Mouse (Mus musculus) liver, adult 2 months (tissue): ENCODE results near the gene Nphp1. TPM values are rescaled to one million over a fixed set of nuclear protein-coding genes. Genes with fewer than 3 reads are reported as not detected.

ENCODE experiments used
- DNase-seq: peaks from one replicate; pipeline ENCODE4 v3.0.0-alpha.2; 2011; ENCODE audit warnings: low read depth, low spot score; ENCODE audit errors: extremely low read depth
- H3K27ac ChIP-seq: fragments of 200-500 bp; replicated peaks from 2 replicates; pipeline ENCODE4 v1.5.1; 2012; ENCODE audit warnings: low read depth, mild to moderate bottlenecking, control low read depth, inconsistent platforms, low read length; ENCODE audit not compliant: insufficient read depth
- H3K27me3 ChIP-seq: fragments of 200-500 bp; 2 replicates; pipeline ENCODE4 v1.6.1; 2012; ENCODE audit warnings: mild to moderate bottlenecking, moderate library complexity, low read length, inconsistent platforms; ENCODE audit not compliant: control insufficient read depth, insufficient read depth
- H3K36me3 ChIP-seq: fragments of 200-500 bp; 2 replicates; pipeline ENCODE4 v1.6.1; 2012; ENCODE audit warnings: low read length, inconsistent platforms; ENCODE audit not compliant: control insufficient read depth, insufficient read depth
- H3K4me1 ChIP-seq: fragments of 200-500 bp; 2 replicates; pipeline ENCODE4 v1.6.1; 2011; ENCODE audit warnings: low read length; ENCODE audit not compliant: control insufficient read depth, insufficient read depth
- H3K4me3 ChIP-seq: fragments of 200-500 bp; 2 replicates; pipeline ENCODE4 v1.5.1; 2011; ENCODE audit warnings: low read depth, mild to moderate bottlenecking, control low read depth, low read length, moderate library complexity; ENCODE audit not compliant: insufficient read depth
- H3K79me2 ChIP-seq: fragments of 200-500 bp; 2 replicates; pipeline ENCODE4 v1.6.1; 2012; ENCODE audit warnings: inconsistent platforms, mild to moderate bottlenecking, low read length, moderate library complexity; ENCODE audit not compliant: control insufficient read depth, insufficient read depth
- H3K9ac ChIP-seq: fragments of 200-500 bp; 2 replicates; pipeline ENCODE4 v1.6.1; 2012; ENCODE audit warnings: low read depth, mild to moderate bottlenecking, control low read depth, inconsistent platforms, low read length
- CTCF ChIP-seq: fragments of 200-500 bp; IDR thresholded peaks from 2 replicates; pipeline ENCODE4 v1.5.1; 2011; ENCODE audit warnings: low read depth, low read length, control low read depth
- POLR2A ChIP-seq: fragments of 200-500 bp; IDR thresholded peaks from 2 replicates; pipeline ENCODE4 v1.6.1; 2011; ENCODE audit warnings: low read length, control low read depth; ENCODE audit not compliant: insufficient read depth; ENCODE audit errors: extremely low read depth
- WGBS: fragments of 180-500 bp; shearing (Covaris S2); methylation state at CpG from one replicate; pipeline ENCODE4 v1.1.7; 2018; 5-methylcytosine and 5-hydroxymethylcytosine counted together
- polyA plus RNA-seq: library from polyadenylated mRNA; depleted of rRNA; stranded (reverse); fragments of >200 nt; gene quantifications from 2 replicates; pipeline ENCODE4 v1.2.3, GENCODE M21; 2012
- total RNA-seq: library from RNA; depleted of rRNA; stranded (reverse); fragments of >200 nt; gene quantifications from 2 replicates; pipeline ENCODE4 v1.2.3, GENCODE M21; 2014

The Nphp1 gene
- total and polyA plus RNA-seq, 2 experiments: 1.6 to 4.7 TPM

DNA sequence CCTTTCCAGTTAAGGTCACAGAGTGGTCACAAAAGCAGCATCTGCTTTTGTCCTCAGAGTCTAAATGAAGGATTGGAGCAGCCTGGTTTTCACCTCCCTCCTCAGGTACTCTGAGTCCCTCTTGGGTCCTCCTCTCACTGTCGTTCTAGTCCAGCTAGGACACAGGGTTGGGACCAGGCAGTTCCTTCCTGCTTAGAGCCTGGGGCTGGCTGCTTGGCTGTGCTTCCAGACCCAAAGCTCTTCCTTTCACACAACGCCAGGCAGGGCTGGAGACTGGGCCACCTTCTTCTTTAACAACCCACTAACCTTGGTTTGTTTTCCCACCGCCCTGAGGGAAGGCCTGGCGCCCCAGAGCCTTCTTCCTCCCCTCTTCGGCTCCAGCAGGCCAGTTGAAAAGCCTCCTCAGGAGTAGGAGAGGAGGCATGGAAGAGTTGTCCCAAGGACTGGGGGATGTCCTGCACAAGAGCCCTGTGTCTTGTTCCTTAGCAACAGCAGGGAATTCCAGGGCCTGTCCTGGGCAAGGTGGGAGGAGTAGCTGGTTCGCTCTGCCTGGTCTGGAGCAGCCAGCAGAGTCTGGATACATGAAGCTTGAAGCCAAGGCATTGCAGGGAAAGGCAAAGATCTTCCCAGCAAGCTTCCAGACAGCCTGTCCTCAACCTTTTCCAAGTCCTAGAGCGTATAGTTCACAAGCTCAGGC, 58.2 kb downstream of the Nphp1 start:
- Histone ChIP-seq H3K79me2 (no peaks in the 10 kb centered on the region), H3K27me3 (peaks cover 6% of the 10 kb centered on the region; the same call in 1 of the 2 replicates), H3K4me3 (no peak overlapping the region), H3K4me1 (no peaks in the 10 kb centered on the region), H3K9ac (no peak overlapping the region), H3K27ac (no peak overlapping the region), H3K36me3 (no peaks in the 10 kb centered on the region)
- 76% methylated on average over 7 of the region's 7 CpGs for WGBS
- TF ChIP-seq CTCF: no peak
- TF ChIP-seq POLR2A: no peak
- DNase-seq: no peak

DNA sequence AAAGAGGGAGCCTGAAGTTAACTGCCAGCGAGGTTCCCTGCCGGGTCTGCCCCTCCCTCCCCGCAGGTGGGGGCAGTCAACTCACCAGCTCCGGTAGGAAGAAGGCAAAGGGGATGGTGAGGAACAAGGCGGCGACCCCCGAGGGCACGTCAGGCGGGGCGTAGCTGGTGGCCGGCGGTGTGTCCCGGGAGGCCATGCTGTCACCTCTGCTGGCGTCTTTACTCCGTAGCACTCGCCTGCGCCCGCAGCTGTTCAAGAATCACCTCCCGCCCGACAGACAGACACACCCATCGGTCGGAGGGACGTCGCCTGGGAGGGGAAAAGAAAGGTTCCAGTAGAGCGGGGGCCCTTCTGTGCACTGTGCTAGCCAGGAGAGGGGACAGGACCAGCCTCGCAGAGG, 59.0 kb downstream of the Nphp1 start, which contains the start of gene Mall:
Gene Mall, minus strand, starts transcription at position 262 of the 400 bp plus-strand sequence.
- H3K9ac ChIP-seq: no peak within 1 kb of the TSS
- no peak within 1 kb of the TSS for H3K27ac ChIP-seq
- no peak for DNase-seq
- no peaks in the 10 kb centered on the region for H3K4me1 ChIP-seq
- H3K4me3 ChIP-seq: no peak within 1 kb of the TSS
- no peaks in the 10 kb centered on the region for H3K36me3 ChIP-seq
- WGBS: 10% methylated on average over 26 of the region's 26 CpGs
- no peaks in the 10 kb centered on the region for H3K79me2 ChIP-seq
- peaks cover 6% of the 10 kb centered on the region; the same call in 1 of the 2 replicates for H3K27me3 ChIP-seq
- no peak for TF ChIP-seq CTCF
- no peak for TF ChIP-seq POLR2A

DNA sequence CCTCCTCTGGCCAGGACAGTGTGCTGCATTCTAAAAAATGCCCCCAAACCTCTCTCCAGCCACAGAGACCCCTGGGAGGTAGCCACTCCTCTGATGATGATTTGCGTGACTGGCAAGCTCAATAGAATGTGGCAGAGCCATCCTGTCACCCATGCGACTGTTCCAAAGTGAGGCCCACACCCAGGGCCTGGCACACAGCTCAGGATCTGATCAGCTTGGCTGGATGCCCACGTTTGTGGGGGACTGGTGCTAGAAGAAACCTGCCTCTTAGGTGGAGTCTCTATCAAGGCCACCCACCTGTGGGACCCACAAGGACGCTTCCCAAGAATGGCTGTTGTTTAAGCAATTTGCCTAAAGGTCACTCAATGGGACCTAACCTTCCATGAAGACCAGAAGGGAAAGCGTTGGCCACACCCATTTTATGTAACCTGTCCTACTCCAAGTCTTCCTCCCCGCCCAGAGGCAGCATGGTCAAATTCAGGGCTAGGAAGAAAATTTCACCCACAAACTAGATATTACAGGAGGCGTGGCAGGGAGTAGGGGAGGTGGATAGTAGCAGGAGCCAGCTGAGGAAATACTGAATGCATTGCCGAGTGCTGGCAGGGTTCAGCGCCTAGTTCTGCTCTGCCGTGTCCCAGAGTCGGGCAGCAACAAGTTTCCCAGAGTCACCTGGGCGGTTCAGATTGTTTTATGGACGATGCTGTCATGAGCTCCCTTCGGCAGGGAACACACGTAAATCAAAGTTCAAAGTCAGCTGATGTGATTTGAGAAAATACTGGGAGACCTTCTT, 59.8 kb downstream of the Nphp1 start:
- no peaks in the 10 kb centered on the region for H3K4me1 ChIP-seq
- TF ChIP-seq CTCF (no peak), POLR2A (no peak)
- H3K36me3 ChIP-seq: no peaks in the 10 kb centered on the region
- 51% methylated on average over 15 of the region's 15 CpGs for WGBS
- no peak overlapping the region for H3K27ac ChIP-seq
- no peaks in the 10 kb centered on the region for H3K79me2 ChIP-seq
- no peak for DNase-seq
- H3K4me3 ChIP-seq: no peak overlapping the region
- H3K9ac ChIP-seq: no peak overlapping the region
- peaks cover 6% of the 10 kb centered on the region; the same call in 1 of the 2 replicates for H3K27me3 ChIP-seq

DNA sequence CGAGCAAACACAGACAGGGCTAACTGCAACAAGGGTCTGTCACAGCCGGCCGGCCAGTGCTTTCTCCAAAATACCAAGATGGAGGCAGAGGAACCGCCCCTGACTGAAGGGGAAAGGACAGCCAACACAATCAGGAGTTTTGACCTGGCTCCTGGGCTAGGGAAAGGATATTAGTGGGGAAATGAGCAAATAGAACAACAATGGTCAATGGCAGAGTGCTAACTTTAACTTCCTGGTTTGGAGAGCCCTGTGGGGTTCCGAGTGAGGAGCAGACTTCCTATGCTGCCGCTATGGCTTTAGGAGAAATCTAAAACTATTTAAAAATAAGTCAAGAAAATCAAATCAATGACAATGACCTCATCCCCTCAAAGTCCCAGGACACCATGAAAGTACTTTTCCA, 60.6 kb downstream of the Nphp1 start:
- Histone ChIP-seq H3K36me3 (no peaks in the 10 kb centered on the region), H3K4me1 (no peaks in the 10 kb centered on the region), H3K4me3 (no peak overlapping the region), H3K27ac (no peak overlapping the region), H3K9ac (no peak overlapping the region), H3K27me3 (peaks cover 6% of the 10 kb centered on the region; the same call in 1 of the 2 replicates), H3K79me2 (no peaks in the 10 kb centered on the region)
- TF ChIP-seq POLR2A: no peak
- no peak for TF ChIP-seq CTCF
- no peak for DNase-seq
- WGBS: 75% methylated on average over 6 of the region's 6 CpGs

DNA sequence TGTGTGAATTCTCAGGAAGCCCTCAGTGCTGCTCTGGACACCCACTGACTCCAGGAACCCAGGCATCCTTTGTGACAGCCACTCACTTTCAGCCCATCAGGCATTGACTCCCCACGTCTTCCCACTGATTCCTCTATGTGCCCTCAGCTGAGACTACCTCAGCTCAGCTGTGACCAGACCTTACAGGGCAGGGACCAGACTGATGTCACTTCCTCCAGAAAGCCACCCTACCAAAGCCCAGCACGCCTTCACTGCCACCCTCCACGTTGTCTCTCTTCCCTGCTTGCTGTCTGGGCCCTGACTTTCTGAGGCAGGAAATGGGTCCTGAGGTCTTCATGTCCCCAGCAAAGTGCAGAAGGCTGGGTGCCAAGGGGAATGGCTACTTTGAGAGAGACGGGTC, 65.5 kb downstream of the Nphp1 start:
- no peak overlapping the region for H3K9ac ChIP-seq
- H3K79me2 ChIP-seq: no peaks in the 10 kb centered on the region
- no peak overlapping the region for H3K27ac ChIP-seq
- no peaks in the 10 kb centered on the region for H3K36me3 ChIP-seq
- H3K4me1 ChIP-seq: no peaks in the 10 kb centered on the region
- WGBS: 69% methylated on average over 4 of the region's 4 CpGs
- no peak for DNase-seq
- TF ChIP-seq POLR2A: no peak
- TF ChIP-seq CTCF: no peak
- no peaks in the 10 kb centered on the region for H3K27me3 ChIP-seq
- H3K4me3 ChIP-seq: no peak overlapping the region
